Mouse (Mus musculus) G1E (cell line): Measurements from ENCODE around the gene Psmg4. TPM values are rescaled to one million over a fixed set of nuclear protein-coding genes. Genes with fewer than 3 reads are reported as not detected.

ENCODE experiments used
- ATAC-seq: 2 replicates; pipeline ENCODE4 v1.8.0; 2016; ENCODE audit warnings: mild to moderate bottlenecking; ENCODE audit not compliant: insufficient number of reproducible peaks, poor library complexity, low FRiP score, severe bottlenecking; ENCODE audit errors: extremely low read depth
- DNase-seq: peaks from one replicate; pipeline ENCODE4 v3.0.0; 2012; ENCODE audit warnings: low spot score
- H3K27me3 ChIP-seq: 2 replicates; pipeline ENCODE4 v1.6.1; 2012; ENCODE audit warnings: mild to moderate bottlenecking, low read length, inconsistent platforms; ENCODE audit not compliant: insufficient read depth
- H3K36me3 ChIP-seq: replicated peaks from 2 replicates; pipeline ENCODE3; 2012; ENCODE audit warnings: mild to moderate bottlenecking, inconsistent platforms
- H3K4me1 ChIP-seq: 2 replicates; pipeline ENCODE4 v1.6.1; 2012; ENCODE audit warnings: low read depth, low read length, inconsistent platforms, mixed read lengths; ENCODE audit not compliant: insufficient read depth
- H3K4me3 ChIP-seq: 2 replicates; pipeline ENCODE4 v1.5.1; 2012; ENCODE audit warnings: low read depth, mild to moderate bottlenecking, inconsistent platforms, low read length, moderate library complexity, mixed read lengths
- H3K9me3 ChIP-seq: replicated peaks from 2 replicates; pipeline ENCODE4 v1.6.1; 2012; ENCODE audit warnings: inconsistent platforms
- CTCF ChIP-seq: IDR thresholded peaks from 2 replicates; pipeline ENCODE4 v1.5.1; 2012; ENCODE audit warnings: low read depth, low read length, inconsistent platforms, mixed read lengths
- GATA1 ChIP-seq: IDR thresholded peaks from 2 replicates; pipeline ENCODE4 v1.6.1; 2012; ENCODE audit warnings: borderline replicate concordance, low read length, inconsistent platforms, mixed read lengths
- GATA2 ChIP-seq: IDR thresholded peaks from 2 replicates; pipeline ENCODE4 v1.6.1; 2012; ENCODE audit warnings: low read depth, low read length, inconsistent platforms, borderline replicate concordance
- POLR2AphosphoS5 ChIP-seq: IDR thresholded peaks from 2 replicates; pipeline ENCODE4 v1.6.1; 2012; ENCODE audit warnings: low read depth, low read length, inconsistent platforms; ENCODE audit not compliant: insufficient replicate concordance
- TAL1 ChIP-seq: conservative IDR thresholded peaks from 2 replicates; pipeline ENCODE4 v1.6.1; 2012; ENCODE audit warnings: low read depth, low read length, inconsistent platforms, mixed read lengths
- polyA plus RNA-seq: library from polyadenylated mRNA; stranded (reverse); fragments of >175 nt; gene quantifications from 2 replicates; pipeline ENCODE4 v1.2.3, GENCODE M21; 2012
- total RNA-seq, 2 experiments: library from RNA; stranded (forward) in 1 of 2; stranded (reverse) in 1 of 2; fragments of 200-1000 nt in 1 of 2; fragments of >200 nt in 1 of 2; fragmentation: Nextera tagmentation in 1 of 2; gene quantifications; 2 replicates each; pipeline ENCODE4 v1.2.3; 2014 to 2017

The Psmg4 gene
- total and polyA plus RNA-seq, 3 experiments, result 5.9 to 126 (median 38.1) TPM

DNA sequence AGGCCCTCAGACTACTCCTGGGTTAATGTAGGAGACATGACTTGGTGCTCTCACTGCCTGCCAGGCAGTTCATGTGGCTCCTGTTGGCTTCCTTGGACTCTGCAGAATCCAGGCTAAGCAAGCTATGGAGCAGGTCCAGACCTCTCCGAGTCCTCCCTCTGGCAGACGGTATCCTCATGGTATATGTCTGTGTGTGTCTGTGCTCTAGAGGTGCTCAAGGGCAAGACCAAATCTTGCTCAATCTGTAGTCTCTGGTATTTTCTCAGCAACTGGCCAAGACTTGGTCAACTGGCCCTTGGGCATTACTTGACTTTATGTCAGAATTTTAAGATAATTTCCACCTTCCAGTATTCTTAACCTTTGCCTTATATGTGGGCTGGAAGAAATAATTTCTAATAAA lies 22.6 kb downstream of the Psmg4 start:
- ATAC-seq, result no peak
- no peak for TF ChIP-seq CTCF
- no peak for TF ChIP-seq GATA2
- no peak for TF ChIP-seq TAL1
- TF ChIP-seq POLR2AphosphoS5, result no peak
- no peak for TF ChIP-seq GATA1
- Histone ChIP-seq H3K9me3 (no peaks in the 10 kb centered on the region), H3K4me1 (no peaks in the 10 kb centered on the region), H3K4me3 (no peak overlapping the region), H3K27me3 (no peaks in the 10 kb centered on the region), H3K36me3 (peaks cover 90% of the 10 kb centered on the region)
- DNase-seq, result no peak

DNA sequence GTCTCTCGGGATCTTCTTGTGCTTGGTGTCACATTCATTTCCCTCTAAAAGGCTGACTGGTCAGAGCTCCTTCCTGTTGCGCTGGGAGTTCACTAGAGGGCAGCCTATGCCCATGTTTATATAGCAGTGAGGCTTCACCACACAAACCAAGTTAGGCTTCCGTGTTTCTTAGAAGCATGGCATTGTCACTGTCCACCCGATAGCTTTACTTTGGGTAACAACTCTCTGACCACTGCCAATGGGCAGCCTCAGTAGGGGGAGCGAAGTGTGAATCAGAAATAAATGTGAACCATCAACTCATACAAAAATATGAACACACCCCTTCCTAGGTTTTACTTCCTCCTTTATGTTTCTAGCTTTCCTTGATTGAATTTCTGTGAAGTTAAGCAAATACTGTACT lies 24.8 kb downstream of the Psmg4 start:
- H3K4me3 ChIP-seq, result no peak overlapping the region
- H3K36me3 ChIP-seq, result peaks cover 88% of the 10 kb centered on the region
- no peaks in the 10 kb centered on the region for H3K4me1 ChIP-seq
- no peaks in the 10 kb centered on the region for H3K9me3 ChIP-seq
- 0 out of 2 replicates have a peak, but pooled peaks have one; percentile 7 for TF ChIP-seq CTCF
- TF ChIP-seq TAL1, result no peak
- no peak; the same call in 1 of the 2 replicates for ATAC-seq
- peak; percentile 20 for DNase-seq
- no peaks in the 10 kb centered on the region for H3K27me3 ChIP-seq

DNA sequence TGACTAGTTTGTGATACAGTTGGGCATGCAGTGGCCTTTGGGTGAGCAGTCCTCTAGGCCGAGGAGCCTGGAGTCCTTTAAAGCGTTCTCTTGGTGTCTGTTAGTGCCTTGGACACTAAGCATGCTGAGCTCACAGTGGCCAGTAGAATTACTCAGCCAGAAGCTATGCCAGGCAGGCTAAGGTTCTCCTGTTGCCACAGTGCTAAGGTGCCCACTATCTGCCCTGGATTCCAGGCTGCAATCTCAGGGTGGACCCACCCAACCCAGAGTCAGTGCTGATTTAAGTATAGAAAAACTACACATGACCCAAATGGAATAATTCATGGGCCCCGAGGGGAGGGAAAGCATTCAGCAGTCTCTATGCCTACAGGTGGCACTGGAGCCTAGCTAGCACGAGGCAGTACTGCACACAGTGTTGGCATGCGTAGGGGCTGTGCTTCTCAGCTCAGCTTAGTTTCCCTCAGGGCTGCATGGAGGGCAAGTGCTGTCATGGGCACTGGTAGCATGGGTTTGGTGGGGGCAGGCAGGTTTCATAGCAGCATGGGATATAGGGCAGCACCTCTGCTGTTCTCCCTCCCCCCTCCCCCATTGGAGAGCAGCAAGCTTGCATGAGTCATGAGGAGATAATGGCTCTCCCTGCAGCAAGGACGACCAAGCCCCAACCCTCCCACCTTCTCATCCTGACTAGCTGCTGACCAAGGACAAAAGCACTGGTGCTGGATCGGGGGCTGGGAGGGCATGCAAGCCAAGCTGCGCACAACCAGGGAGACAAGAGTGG lies 29.8 kb downstream of the Psmg4 start:
- ATAC-seq, result no peak
- H3K27me3 ChIP-seq, result no peaks in the 10 kb centered on the region
- DNase-seq, result no peak
- H3K36me3 ChIP-seq, result peaks cover 91% of the 10 kb centered on the region
- no peaks in the 10 kb centered on the region for H3K9me3 ChIP-seq
- 0 out of 2 replicates have a peak, but pooled peaks cover 2% of the 10 kb centered on the region for H3K4me1 ChIP-seq
- no peak overlapping the region for H3K4me3 ChIP-seq
- TF ChIP-seq POLR2AphosphoS5 (no peak), CTCF (no peak), GATA1 (no peak), GATA2 (no peak), TAL1 (no peak)

DNA sequence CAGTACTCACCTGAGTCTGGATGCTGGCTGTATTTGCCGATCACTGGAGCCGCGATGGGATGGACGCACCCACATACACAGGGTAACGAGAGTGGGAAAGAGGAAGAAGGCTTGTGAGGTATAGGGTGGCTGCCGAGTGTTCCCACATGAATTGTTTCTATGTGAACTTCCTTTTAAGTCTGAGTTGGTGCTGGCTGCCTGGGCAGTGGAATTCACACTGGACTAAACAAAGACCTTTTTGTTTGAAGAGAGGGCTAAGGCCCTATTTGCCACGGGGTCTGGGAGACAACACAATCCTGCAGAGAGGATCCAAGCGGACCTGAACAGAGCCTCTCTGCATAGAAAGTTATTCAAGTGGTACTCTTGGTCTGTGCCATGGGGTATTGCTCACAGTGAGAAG lies 30.6 kb downstream of the Psmg4 start:
- Histone ChIP-seq H3K4me3 (no peak overlapping the region), H3K27me3 (no peaks in the 10 kb centered on the region), H3K9me3 (no peaks in the 10 kb centered on the region), H3K36me3 (peaks cover 93% of the 10 kb centered on the region), H3K4me1 (0 out of 2 replicates have a peak, but pooled peaks cover 2% of the 10 kb centered on the region)
- no peak for DNase-seq
- ATAC-seq, result no peak
- TF ChIP-seq POLR2AphosphoS5, result no peak
- TF ChIP-seq TAL1, result no peak
- no peak for TF ChIP-seq GATA1
- no peak for TF ChIP-seq CTCF
- TF ChIP-seq GATA2, result no peak

DNA sequence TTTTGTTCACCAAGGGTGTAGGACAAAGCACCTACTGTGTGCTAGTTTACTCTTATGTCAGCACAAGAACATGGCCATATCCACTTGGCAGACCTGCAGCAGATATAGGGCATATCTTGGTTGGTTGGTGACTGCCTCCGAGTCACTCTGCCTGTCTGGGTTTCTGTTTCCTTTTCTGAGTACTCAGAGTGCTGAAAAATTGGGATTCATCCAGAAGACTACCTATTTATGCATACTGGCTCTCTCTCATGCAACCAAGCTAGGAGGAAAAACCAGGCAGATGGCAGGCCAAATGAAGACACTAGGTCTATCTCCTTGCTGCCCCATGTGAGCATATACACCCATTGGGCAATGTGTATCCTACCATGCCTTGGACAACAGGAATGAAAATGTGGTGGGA lies 32.9 kb downstream of the Psmg4 start:
- peaks cover 95% of the 10 kb centered on the region for H3K36me3 ChIP-seq

DNA sequence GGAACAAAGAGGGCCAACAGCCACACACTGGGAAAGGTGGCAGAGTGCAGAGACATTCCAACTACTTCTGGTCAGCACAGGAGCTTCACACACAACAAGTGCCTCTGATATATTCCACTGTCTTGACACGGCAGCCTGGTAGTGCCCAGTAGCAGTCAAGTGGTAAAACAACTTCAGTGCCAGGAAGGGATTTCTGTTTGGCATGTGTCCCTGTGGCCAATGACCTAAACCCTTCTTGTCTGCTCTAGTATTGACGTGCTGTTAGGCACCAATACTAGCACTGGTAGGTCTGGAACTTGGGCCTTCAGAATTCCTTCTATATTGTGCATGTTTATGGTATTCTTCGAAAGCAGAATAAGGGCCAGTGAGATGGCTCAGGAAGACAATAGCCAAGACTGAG lies 42.5 kb downstream of the Psmg4 start:
- Histone ChIP-seq H3K36me3 (peaks cover 81% of the 10 kb centered on the region), H3K4me1 (no peaks in the 10 kb centered on the region), H3K9me3 (no peaks in the 10 kb centered on the region), H3K4me3 (no peak overlapping the region), H3K27me3 (no peaks in the 10 kb centered on the region)
- ATAC-seq (no peak), DNase-seq (no peak)
- TF ChIP-seq TAL1 (no peak), CTCF (no peak), GATA2 (no peak)

More for the DNA sequence above, 32.9 kb downstream of the Psmg4 start:
- Histone ChIP-seq H3K9me3 (no peaks in the 10 kb centered on the region), H3K4me1 (0 out of 2 replicates have a peak, but pooled peaks cover 2% of the 10 kb centered on the region), H3K4me3 (no peak overlapping the region), H3K27me3 (no peaks in the 10 kb centered on the region)
- no peak for DNase-seq
- ATAC-seq, result no peak
- no peak for TF ChIP-seq CTCF
- TF ChIP-seq GATA2, result no peak
- no peak for TF ChIP-seq TAL1
- TF ChIP-seq GATA1, result no peak
- TF ChIP-seq POLR2AphosphoS5, result no peak
